Mouse (Mus musculus) heart, embryonic 11.5 days (tissue): ENCODE measurements around the gene Irf2. TPM values are rescaled to one million over a fixed set of nuclear protein-coding genes. Genes with fewer than 3 reads are reported as not detected.

ENCODE experiments used
- ATAC-seq: fragments of 200-750 bp; cut with Nextera tagmentation; replicated peaks from 2 replicates; pipeline ENCODE4 v1.8.0; 2017; ENCODE audit warnings: moderate library complexity; ENCODE audit not compliant: insufficient number of reproducible peaks, low FRiP score, low TSS enrichment
- H3K27ac ChIP-seq: fragments of 300-500 bp; sonication (generic); 2 replicates; pipeline ENCODE4 v1.5.1; 2014; ENCODE audit warnings: mild to moderate bottlenecking, low read depth, low read length
- H3K27me3 ChIP-seq: fragments of 300-500 bp; sonication (generic); 2 replicates; pipeline ENCODE4 v1.6.1; 2014; ENCODE audit warnings: mild to moderate bottlenecking, low read length, mixed read lengths; ENCODE audit not compliant: control insufficient read depth, insufficient read depth
- H3K36me3 ChIP-seq: fragments of 300-500 bp; sonication (generic); 2 replicates; pipeline ENCODE4 v1.6.1; 2014; ENCODE audit warnings: mild to moderate bottlenecking, low read length, moderate library complexity, mixed read lengths; ENCODE audit not compliant: control insufficient read depth, insufficient read depth
- H3K4me1 ChIP-seq: fragments of 300-500 bp; sonication (generic); 2 replicates; pipeline ENCODE4 v1.6.1; 2014; ENCODE audit warnings: low read length; ENCODE audit not compliant: control insufficient read depth, insufficient read depth
- H3K4me2 ChIP-seq: fragments of 300-500 bp; sonication (generic); 2 replicates; pipeline ENCODE4 v1.6.1; 2014; ENCODE audit warnings: mild to moderate bottlenecking, moderate library complexity
- H3K4me3 ChIP-seq: fragments of 300-500 bp; sonication (generic); 2 replicates; pipeline ENCODE4 v1.5.1; 2014; ENCODE audit warnings: low read depth, low read length
- H3K9ac ChIP-seq: fragments of 300-500 bp; sonication (generic); 2 replicates; pipeline ENCODE4 v1.6.1; 2014; ENCODE audit warnings: mild to moderate bottlenecking, low read depth, low read length, moderate library complexity
- H3K9me3 ChIP-seq: fragments of 300-500 bp; sonication (generic); replicated peaks from 2 replicates; pipeline ENCODE4 v1.6.1; 2016; ENCODE audit warnings: low read length; ENCODE audit not compliant: control insufficient read depth
- WGBS: fragments of 180-500 bp; shearing (Covaris S2); extraction: QIAGEN DNeasy Blood & Tissue Kit; methylation state at CpG from one replicate; pipeline ENCODE4 v1.1.7; 2014; ENCODE audit not compliant: insufficient replicate concordance; 5-methylcytosine and 5-hydroxymethylcytosine counted together
- polyA plus RNA-seq: library from polyadenylated mRNA; unstranded; fragments of >200 nt; fragmentation: Nextera tagmentation; extraction: Ambion mirVana; gene quantifications from 2 replicates; pipeline ENCODE4 v1.2.1, GENCODE M21; 2014

The Irf2 gene
- polyA plus RNA-seq, 1 experiment from 2014 or later = 16.5 TPM

DNA sequence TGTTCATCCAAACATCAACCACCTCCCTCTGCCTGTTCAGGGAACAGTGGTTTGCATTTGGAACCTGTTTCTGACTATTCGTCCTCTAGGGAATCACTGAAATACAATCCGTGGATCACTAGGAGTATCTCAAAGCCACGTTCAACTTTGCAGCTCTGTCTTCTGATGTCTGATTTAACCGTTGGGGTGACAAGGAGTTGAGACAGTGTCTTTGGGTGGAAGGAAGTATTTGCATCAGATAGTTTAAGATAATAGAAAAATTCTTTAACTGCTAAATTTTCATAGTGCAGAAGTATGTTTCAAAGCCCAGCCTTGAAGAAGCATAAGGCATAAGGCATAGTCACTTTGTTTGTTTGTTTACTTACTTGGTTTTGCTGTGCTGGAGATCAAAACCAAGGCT, 100.9 kb downstream of the Irf2 start:
- 80% methylated on average over 4 of the region's 4 CpGs for WGBS
- ATAC-seq = no peak
- H3K4me3 ChIP-seq = no peak overlapping the region
- no peak overlapping the region for H3K4me2 ChIP-seq
- H3K36me3 ChIP-seq = peaks cover 3% of the 10 kb centered on the region; the same call in 1 of the 2 replicates
- no peak overlapping the region for H3K27ac ChIP-seq
- H3K4me1 ChIP-seq = 0 out of 2 replicates have a peak, but pooled peaks cover 3% of the 10 kb centered on the region
- H3K9me3 ChIP-seq = no peaks in the 10 kb centered on the region
- no peaks in the 10 kb centered on the region for H3K27me3 ChIP-seq
- no peak overlapping the region for H3K9ac ChIP-seq

DNA sequence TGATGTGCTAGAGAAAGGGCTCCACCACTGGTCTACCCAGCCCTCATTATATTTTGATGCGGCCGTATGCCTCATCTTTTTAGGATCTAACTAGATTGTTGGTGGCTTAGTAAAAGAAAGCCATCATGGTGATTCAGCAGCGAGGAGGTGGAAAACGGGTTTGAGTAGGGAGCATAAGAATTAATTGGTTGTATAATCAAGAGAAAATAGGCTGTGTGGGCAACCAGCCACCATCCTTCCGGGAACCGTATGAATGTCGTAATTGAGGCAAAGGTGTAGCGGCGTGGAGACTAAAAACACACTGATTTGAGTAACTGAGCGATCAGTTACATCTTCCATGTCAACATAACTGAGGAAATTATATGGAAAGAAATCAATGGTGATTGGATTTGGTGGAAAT, 101.3 kb downstream of the Irf2 start:
- ATAC-seq = no peak
- no peak overlapping the region for H3K4me3 ChIP-seq
- no peak overlapping the region for H3K4me2 ChIP-seq
- no peak overlapping the region for H3K9ac ChIP-seq
- H3K36me3 ChIP-seq = peaks cover 6% of the 10 kb centered on the region
- WGBS = 93% methylated on average over 10 of the region's 10 CpGs
- H3K27me3 ChIP-seq = no peaks in the 10 kb centered on the region
- H3K4me1 ChIP-seq = 0 out of 2 replicates have a peak, but pooled peaks cover 3% of the 10 kb centered on the region
- H3K9me3 ChIP-seq = no peaks in the 10 kb centered on the region
- no peak overlapping the region for H3K27ac ChIP-seq

DNA sequence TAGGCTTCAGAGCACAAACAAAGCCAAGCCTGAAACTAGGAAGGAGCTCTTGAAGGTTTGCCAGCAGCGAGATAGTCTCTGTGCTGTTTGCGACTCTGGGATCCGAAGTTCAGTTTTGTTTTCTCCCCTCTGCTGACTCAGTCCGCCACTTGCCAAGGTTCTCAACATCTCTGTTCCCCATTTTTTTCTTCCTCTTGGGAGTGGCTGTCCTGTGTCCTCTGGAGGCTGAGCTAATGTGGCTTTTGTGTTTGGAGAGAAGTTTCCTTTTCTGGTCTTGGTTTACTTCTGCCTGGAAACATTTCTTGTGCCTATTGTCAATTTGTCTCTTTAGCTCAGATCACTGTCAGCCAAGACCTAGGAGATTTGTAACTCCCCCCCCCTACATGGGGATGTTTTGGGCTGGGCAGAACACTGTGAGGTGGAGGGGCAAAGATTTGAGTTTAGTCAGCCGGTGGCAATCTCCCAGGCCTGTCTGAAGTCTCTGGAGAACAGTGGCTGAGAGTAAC, 103.2 kb downstream of the Irf2 start:
- ATAC-seq = no peak

DNA sequence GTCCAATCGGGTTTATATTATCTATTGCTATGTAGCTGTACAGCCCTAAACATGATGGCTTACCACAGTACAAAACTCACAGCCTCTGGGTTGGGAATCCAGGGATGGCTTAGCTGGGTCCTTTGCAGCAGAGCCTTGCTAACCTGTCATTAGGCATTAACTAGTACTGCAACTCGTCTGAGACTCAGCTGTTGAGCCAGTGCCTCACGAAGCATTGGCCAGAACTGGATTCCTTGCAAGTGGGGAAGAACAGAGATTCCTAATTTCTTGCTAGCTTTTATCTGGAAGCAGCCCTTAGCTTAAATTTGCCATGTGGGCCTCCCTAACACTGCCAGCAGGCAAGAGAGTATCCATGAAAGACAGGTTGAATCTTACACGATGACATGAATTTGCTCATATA, 104.3 kb downstream of the Irf2 start:
- ATAC-seq = no peak
- Histone ChIP-seq H3K9ac (no peak overlapping the region), H3K27me3 (no peaks in the 10 kb centered on the region), H3K9me3 (no peaks in the 10 kb centered on the region), H3K4me2 (no peak overlapping the region), H3K27ac (no peak overlapping the region), H3K36me3 (peaks cover 7% of the 10 kb centered on the region), H3K4me3 (no peak overlapping the region), H3K4me1 (0 out of 2 replicates have a peak, but pooled peaks cover 3% of the 10 kb centered on the region)
- 81% methylated on average over 4 of the region's 4 CpGs for WGBS

More for the DNA sequence above, 103.2 kb downstream of the Irf2 start:
- H3K36me3 ChIP-seq = peaks cover 10% of the 10 kb centered on the region
- H3K9me3 ChIP-seq = no peaks in the 10 kb centered on the region
- H3K4me1 ChIP-seq = 0 out of 2 replicates have a peak, but pooled peaks cover 3% of the 10 kb centered on the region
- WGBS = 55% methylated on average over 5 of the region's 5 CpGs
- no peaks in the 10 kb centered on the region for H3K27me3 ChIP-seq
- H3K27ac ChIP-seq = peak overlapping the region; percentile 29; the same call in 1 of the 2 replicates
- H3K9ac ChIP-seq = no peak overlapping the region
- H3K4me3 ChIP-seq = no peak overlapping the region
- H3K4me2 ChIP-seq = no peak overlapping the region

DNA sequence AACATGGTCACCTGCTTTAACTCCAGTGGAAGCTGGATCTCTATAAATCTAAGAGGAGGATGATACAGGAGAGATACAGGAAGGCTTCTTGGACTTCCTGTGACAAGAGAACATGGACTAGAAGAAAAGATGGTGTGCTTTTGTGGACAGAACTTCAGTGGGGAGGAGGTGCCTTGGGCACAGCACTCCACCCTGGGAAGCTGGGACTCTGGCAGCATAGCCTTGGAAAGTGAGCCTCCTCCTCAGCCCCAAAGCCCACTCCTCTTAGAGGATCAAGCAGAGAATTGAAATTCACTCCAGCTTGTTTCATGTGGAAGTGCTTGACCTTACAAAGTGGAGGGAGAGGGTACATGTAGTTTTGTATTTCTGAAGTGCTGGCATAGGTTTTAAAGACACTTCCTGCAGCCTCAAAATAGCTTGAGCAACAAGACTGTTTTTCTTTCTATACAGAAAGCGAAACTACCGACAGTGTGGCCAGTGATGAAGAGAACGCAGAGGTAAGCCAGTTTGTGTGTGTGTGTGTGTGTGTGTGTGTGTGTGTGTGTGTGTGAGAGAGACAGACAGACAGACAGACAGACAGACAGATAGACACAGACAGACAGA, 104.9 kb downstream of the Irf2 start:
- Histone ChIP-seq H3K36me3 (peaks cover 7% of the 10 kb centered on the region), H3K9me3 (no peaks in the 10 kb centered on the region), H3K27me3 (no peaks in the 10 kb centered on the region), H3K27ac (peak overlapping the region; percentile 77), H3K4me3 (no peak overlapping the region), H3K4me2 (no peak overlapping the region), H3K9ac (no peak overlapping the region), H3K4me1 (0 out of 2 replicates have a peak, but pooled peaks cover 3% of the 10 kb centered on the region)
- ATAC-seq = no peak
- 85% methylated on average over 3 of the region's 3 CpGs for WGBS

DNA sequence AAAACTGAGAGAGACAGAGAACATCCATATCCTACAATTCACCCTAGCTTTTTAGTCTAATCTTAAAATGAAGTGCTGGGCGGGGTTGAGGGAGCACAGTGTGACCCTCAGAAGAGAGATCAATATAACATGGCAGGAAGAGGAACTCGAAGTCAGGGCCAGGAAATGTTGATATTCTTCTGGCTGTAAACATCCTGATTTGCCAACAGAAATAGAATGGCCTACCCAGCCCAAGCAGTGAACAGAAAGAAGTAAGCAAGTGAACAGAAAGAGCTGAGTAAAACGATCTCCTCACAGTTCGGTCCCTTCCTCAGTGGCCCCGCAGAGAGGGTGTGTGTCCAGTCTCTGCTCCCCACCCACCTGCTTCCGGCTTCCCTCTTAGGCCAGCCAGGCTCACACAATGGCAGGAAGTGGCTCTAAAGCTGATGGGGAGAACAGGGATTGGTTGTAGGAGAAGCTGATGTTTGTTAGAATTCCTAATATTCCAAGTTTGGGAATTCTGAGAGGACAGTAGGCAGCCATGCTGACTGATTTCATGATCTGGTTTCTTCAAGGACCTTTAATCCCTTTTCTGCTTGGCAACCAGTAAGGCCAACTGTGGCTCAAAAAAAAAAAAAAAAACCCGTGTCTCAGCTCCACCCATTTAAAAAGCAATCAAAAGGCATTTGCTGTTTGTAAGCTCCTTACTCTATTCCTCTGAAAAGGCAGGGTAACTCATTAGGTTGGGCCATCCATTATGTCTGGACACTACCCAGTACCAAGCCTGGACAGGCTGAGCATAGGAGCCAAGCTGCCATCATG, 105.6 kb downstream of the Irf2 start:
- WGBS = 60% methylated on average over 7 of the region's 7 CpGs
- Histone ChIP-seq H3K4me1 (0 out of 2 replicates have a peak, but pooled peaks cover 3% of the 10 kb centered on the region), H3K27me3 (no peaks in the 10 kb centered on the region), H3K4me3 (no peak overlapping the region), H3K27ac (peak overlapping the region; percentile 77), H3K4me2 (no peak overlapping the region), H3K9me3 (no peaks in the 10 kb centered on the region), H3K9ac (no peak overlapping the region), H3K36me3 (peaks cover 7% of the 10 kb centered on the region)
- 0 out of 2 replicates have a peak, but pooled peaks have one; percentile 59 for ATAC-seq

DNA sequence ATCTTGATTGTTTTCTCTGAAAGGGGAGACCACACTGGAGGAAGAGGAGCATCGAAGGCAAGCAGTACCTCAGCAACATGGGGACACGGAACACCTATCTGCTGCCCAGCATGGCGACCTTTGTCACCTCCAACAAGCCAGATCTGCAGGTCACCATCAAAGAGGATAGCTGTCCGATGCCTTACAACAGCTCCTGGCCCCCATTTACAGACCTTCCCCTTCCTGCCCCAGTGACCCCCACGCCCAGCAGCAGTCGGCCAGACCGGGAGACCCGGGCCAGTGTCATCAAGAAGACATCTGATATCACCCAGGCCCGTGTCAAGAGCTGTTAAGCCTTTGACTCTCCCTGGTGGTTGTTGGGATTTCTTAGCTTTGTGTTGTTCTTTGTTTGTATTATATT, 106.4 kb downstream of the Irf2 start:
- ATAC-seq = no peak
- Histone ChIP-seq H3K4me2 (no peak overlapping the region), H3K4me1 (peaks cover 6% of the 10 kb centered on the region; the same call in 1 of the 2 replicates), H3K27ac (peak overlapping the region; percentile 77), H3K9me3 (no peaks in the 10 kb centered on the region), H3K36me3 (peaks cover 7% of the 10 kb centered on the region), H3K9ac (no peak overlapping the region), H3K27me3 (no peaks in the 10 kb centered on the region), H3K4me3 (no peak overlapping the region)
- WGBS = 84% methylated on average over 9 of the region's 9 CpGs

DNA sequence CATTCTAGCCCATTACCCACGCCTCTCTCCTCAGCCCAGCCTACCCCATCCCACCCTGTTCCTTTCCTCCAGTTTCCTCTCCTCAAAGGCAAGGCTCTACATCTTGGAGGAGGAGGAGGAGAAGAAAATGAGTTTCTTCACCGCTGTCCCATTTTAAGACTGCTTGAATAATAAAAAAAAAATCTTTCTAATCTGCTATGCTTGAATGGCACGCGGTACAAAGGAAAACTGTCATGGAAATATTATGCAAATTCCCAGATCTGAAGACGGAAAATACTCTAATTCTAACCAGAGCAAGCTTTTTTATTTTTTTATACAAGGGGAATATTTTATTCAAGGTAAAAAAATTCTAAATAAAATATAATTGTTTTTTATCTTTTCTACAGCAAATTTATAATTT, 107.4 kb downstream of the Irf2 start:
- no peak for ATAC-seq
- Histone ChIP-seq H3K36me3 (peaks cover 7% of the 10 kb centered on the region), H3K9ac (no peak overlapping the region), H3K9me3 (no peaks in the 10 kb centered on the region), H3K4me1 (peaks cover 6% of the 10 kb centered on the region; the same call in 1 of the 2 replicates), H3K4me3 (no peak overlapping the region), H3K27me3 (no peaks in the 10 kb centered on the region), H3K4me2 (no peak overlapping the region), H3K27ac (no peak overlapping the region)
- WGBS = 93% methylated on average over 5 of the region's 5 CpGs
